Mouse (Mus musculus) kidney, postnatal 0 days (tissue): ENCODE results near the gene Ctf2. TPM values are rescaled to one million over a fixed set of nuclear protein-coding genes. Genes with fewer than 3 reads are reported as not detected.

ENCODE experiments used
- ATAC-seq: fragments of 200-750 bp; cut with Nextera tagmentation; replicated peaks from 2 replicates; pipeline ENCODE4 v1.8.0; 2017; ENCODE audit warnings: low read depth, moderate number of reproducible peaks, moderate TSS enrichment, moderate library complexity; ENCODE audit not compliant: low FRiP score
- DNase-seq: peaks from one replicate; pipeline ENCODE4 v3.0.0-alpha.2; 2016; ENCODE audit warnings: low spot score
- H3K27ac ChIP-seq: fragments of 300-500 bp; sonication (generic); 2 replicates; pipeline ENCODE4 v1.5.1; 2014; ENCODE audit warnings: mild to moderate bottlenecking
- H3K27me3 ChIP-seq: fragments of 300-500 bp; sonication (generic); 2 replicates; pipeline ENCODE4 v1.6.1; 2014; ENCODE audit warnings: low read length, mixed read lengths; ENCODE audit not compliant: insufficient read depth
- H3K36me3 ChIP-seq: fragments of 300-500 bp; sonication (generic); 2 replicates; pipeline ENCODE4 v1.6.1; 2014; ENCODE audit warnings: low read length, mixed read lengths; ENCODE audit not compliant: insufficient read depth
- H3K4me1 ChIP-seq: fragments of 300-500 bp; sonication (generic); replicated peaks from 2 replicates; pipeline ENCODE4 v1.6.1; 2014; ENCODE audit warnings: antibody characterized with exemption, low read length, mixed read lengths; ENCODE audit not compliant: insufficient read depth
- H3K4me2 ChIP-seq: fragments of 300-500 bp; sonication (generic); 2 replicates; pipeline ENCODE4 v1.6.1; 2014; ENCODE audit warnings: mild to moderate bottlenecking, low read length, moderate library complexity, mixed read lengths
- H3K4me3 ChIP-seq: fragments of 300-500 bp; sonication (generic); replicated peaks from 2 replicates; pipeline ENCODE4 v1.5.1; 2014; ENCODE audit warnings: low read depth, low read length
- H3K9ac ChIP-seq: fragments of 300-500 bp; sonication (generic); 2 replicates; pipeline ENCODE4 v1.6.1; 2014; ENCODE audit warnings: low read depth, low read length
- H3K9me3 ChIP-seq: fragments of 300-500 bp; sonication (generic); replicated peaks from 2 replicates; pipeline ENCODE4 v1.6.1; 2016; ENCODE audit warnings: low read length, inconsistent platforms, mixed read lengths
- CTCF ChIP-seq: IDR thresholded peaks from 2 replicates; pipeline ENCODE4 v1.5.1; 2016; ENCODE audit warnings: antibody characterized with exemption, low read depth, mild to moderate bottlenecking, moderate library complexity
- WGBS: fragments of 180-500 bp; shearing (Covaris S2); extraction: QIAGEN DNeasy Blood & Tissue Kit; methylation state at CpG from one replicate; pipeline ENCODE4 v1.1.7; 2014; 5-methylcytosine and 5-hydroxymethylcytosine counted together
- polyA plus RNA-seq: library from polyadenylated mRNA; unstranded; fragments of >200 nt; fragmentation: Nextera tagmentation; extraction: Ambion mirVana; gene quantifications from 2 replicates; pipeline ENCODE4 v1.2.1, GENCODE M21; 2015

Ctf2 gene
- polyA plus RNA-seq, 1 experiment from 2014 or later: not detected

GRCm38 (mm10) chr7:127711031-127711430, 20.9 kb downstream of the Ctf2 start:
- no peak for TF ChIP-seq CTCF
- Histone ChIP-seq H3K9me3 (no peaks in the 10 kb centered on the region), H3K4me2 (no peak overlapping the region), H3K27me3 (no peaks in the 10 kb centered on the region), H3K4me1 (peaks cover 16% of the 10 kb centered on the region), H3K27ac (peak overlapping the region; percentile 88; the same call in 1 of the 2 replicates), H3K9ac (no peak overlapping the region), H3K4me3 (no peak overlapping the region), H3K36me3 (peaks cover 5% of the 10 kb centered on the region; the same call in 1 of the 2 replicates)
- DNase-seq (no peak), ATAC-seq (no peak)
- 68% methylated on average over 3 of the region's 3 CpGs for whole genome bisulfite sequencing

GRCm38 (mm10) chr7:127709261-127709979, 22.5 kb downstream of the Ctf2 start:
- DNase-seq (no peak), ATAC-seq (no peak)
- Histone ChIP-seq H3K9me3 (no peaks in the 10 kb centered on the region), H3K4me1 (peaks cover 16% of the 10 kb centered on the region), H3K36me3 (peaks cover 16% of the 10 kb centered on the region), H3K9ac (0 out of 2 replicates have a peak overlapping the region, but pooled peaks have one; percentile 85), H3K27me3 (no peaks in the 10 kb centered on the region), H3K27ac (peak overlapping the region; percentile 98; the same call in 1 of the 2 replicates), H3K4me2 (peak overlapping the region; percentile 64), H3K4me3 (peak overlapping the region; percentile 84)
- 71% methylated on average over 5 of the region's 5 CpGs for WGBS
- TF ChIP-seq CTCF: no peak

DNA sequence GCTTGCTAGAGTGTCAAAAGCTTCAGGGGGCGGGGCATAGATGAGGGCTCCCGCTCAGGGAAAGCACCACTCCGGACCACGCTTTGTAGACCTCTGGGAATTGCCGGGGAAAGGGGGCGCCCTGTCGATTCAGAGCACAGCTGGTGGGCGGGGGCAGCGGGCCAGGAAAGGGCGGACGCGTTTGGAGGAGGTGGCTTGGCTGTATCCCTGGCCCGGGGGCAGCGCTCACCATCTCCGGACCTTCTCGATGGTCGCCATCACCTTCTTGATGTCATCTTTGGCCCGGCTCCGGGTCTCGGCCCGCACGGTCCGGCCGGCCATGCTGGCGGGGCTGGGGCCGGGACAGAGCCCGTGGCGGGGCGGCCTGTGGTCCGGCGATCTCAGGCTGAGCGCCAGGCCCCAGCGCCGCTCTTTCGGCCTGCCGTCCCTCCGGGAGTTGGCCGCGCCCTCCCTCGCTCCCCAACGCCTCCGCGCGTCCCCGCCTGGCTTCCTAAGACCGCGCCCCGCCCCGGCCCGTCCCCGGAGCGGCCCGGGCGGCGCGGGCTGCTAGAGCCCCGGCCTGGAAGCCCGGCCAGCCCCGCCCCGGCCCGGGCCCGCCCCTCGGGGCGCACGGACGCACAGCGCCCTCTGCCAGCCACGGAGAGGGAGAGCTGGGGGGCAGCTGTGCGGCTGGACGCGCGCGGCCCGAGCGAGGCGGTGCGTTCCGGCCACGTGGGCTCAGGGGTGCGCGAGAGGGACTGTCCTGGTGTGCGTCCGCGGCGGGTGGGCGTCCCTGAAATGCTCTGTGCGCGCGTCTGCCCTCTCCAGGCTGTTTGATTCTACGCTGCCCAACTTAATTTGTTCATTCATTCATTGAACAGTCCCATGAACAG, 23.5 kb downstream of the Ctf2 start, which contains the start of gene Bcl7c:
Bcl7c (minus strand) TSS at position 727 of the 872 bp plus-strand sequence.
- Histone ChIP-seq H3K27ac (peak within 1 kb of the TSS; percentile 98), H3K4me2 (peak within 1 kb of the TSS; percentile 64), H3K9me3 (no peaks in the 10 kb centered on the region), H3K27me3 (no peaks in the 10 kb centered on the region), H3K9ac (peak within 1 kb of the TSS; percentile 85), H3K36me3 (peaks cover 18% of the 10 kb centered on the region), H3K4me1 (peaks cover 16% of the 10 kb centered on the region), H3K4me3 (peak within 1 kb of the TSS; percentile 84)
- ATAC-seq: peak; percentile 83
- WGBS: under 1% methylated on average over 85 of the region's 90 CpGs
- DNase-seq: peak; percentile 99
- TF ChIP-seq CTCF: peak; percentile 67

- 3% methylated on average over 5 of the region's 5 CpGs for WGBS
- Histone ChIP-seq H3K4me3 (peak overlapping the region; percentile 84), H3K27me3 (no peaks in the 10 kb centered on the region), H3K4me2 (peak overlapping the region; percentile 64), H3K36me3 (peaks cover 20% of the 10 kb centered on the region), H3K4me1 (peaks cover 16% of the 10 kb centered on the region), H3K9me3 (no peaks in the 10 kb centered on the region), H3K27ac (peak overlapping the region; percentile 98), H3K9ac (peak overlapping the region; percentile 85)
- no peak for TF ChIP-seq CTCF
- DNase-seq (no peak), ATAC-seq (no peak)
Observed at GRCm38 (mm10) chr7:127707957-127708206, 24.1 kb downstream of the Ctf2 start.

- Histone ChIP-seq H3K9me3 (no peaks in the 10 kb centered on the region), H3K27ac (peak overlapping the region; percentile 98), H3K9ac (peak overlapping the region; percentile 85), H3K36me3 (peaks cover 23% of the 10 kb centered on the region), H3K4me3 (peak overlapping the region; percentile 84), H3K4me2 (peak overlapping the region; percentile 64), H3K27me3 (no peaks in the 10 kb centered on the region), H3K4me1 (peaks cover 16% of the 10 kb centered on the region)
- DNase-seq (no peak), ATAC-seq (no peak; the same call in 1 of the 2 replicates)
- TF ChIP-seq CTCF: no peak
- WGBS: 30% methylated on average over 22 of the region's 22 CpGs
Observed at GRCm38 (mm10) chr7:127707045-127707956, 24.7 kb downstream of the Ctf2 start.

DNA sequence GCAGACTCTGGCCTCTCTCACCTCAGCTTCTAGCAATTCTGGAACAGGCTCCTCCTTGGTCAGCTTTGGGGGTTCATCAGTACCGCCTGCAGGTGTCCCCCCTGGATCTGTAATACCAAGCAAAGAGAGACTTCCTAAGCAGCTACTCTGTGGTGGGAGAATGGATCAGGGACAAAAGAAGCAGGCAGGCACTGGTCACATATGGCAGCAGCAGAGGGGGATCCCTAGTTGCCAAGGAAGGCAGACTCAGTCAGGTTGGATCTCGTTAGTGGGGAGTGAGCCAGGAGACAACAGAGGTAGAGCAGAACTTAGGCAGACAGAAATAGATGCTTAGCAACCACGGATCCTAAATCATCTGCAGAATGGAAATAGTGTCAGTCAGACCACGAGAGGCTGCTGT, 26.3 kb downstream of the Ctf2 start:
- H3K36me3 ChIP-seq: peaks cover 23% of the 10 kb centered on the region
- WGBS: 78% methylated on average over 4 of the region's 4 CpGs
- ATAC-seq (no peak), DNase-seq (no peak)
- H3K9me3 ChIP-seq: no peaks in the 10 kb centered on the region
- no peak overlapping the region for H3K4me3 ChIP-seq
- H3K27ac ChIP-seq: no peak overlapping the region
- H3K4me2 ChIP-seq: no peak overlapping the region
- peaks cover 9% of the 10 kb centered on the region; the same call in 1 of the 2 replicates for H3K4me1 ChIP-seq
- peak overlapping the region; percentile 27; the same call in 1 of the 2 replicates for H3K9ac ChIP-seq
- TF ChIP-seq CTCF: no peak
- no peaks in the 10 kb centered on the region for H3K27me3 ChIP-seq
